Comparison of ENCODE assay signal across 10 mouse cellular contexts in the genomic region with DNA sequence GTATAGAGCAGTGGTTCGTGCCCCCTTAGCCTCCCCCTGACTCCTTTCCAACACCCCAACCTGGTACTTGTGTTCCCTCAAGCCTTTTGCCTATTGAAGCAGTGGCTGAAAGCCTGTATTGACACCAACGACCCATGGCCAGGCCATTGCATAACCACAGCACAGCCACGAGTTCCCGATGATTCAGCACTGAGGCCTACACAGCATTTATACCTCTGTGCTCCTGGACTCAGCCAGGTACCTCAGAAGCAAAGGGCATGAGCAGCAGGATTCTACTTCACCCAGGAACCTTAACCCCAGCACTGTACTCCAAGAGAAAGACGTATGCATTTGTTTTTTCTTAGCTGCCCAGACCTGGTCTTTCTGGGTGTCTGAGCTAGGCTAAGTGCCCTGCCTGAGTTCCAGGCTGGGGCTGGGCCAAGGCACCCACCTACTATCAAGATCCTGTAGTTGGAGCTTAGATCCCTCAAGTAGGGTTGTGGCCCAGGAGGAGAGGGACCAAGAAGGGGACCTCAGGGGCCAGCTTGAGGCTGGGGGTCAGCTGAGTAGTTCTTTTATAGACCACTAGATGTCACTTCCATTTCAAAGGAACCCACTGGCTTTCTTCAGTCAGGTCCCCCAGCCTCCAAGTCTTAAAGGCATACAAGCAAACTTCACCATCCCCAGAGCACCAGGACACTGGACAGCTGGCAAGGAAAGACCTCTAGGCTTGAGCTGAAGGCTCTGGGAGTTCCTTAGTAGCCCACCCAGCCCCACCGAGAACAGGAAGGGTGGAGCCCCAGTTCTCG.
DNase-seq lines count a peak whose midpoint lies in the region; ATAC-seq and TF ChIP-seq lines count a peak whose summit lies in the region.
"Had no signal": no experiment of that assay in that cellular context is flagged by ENCODE, and none has a peak within 500 bp of the region (broad histone marks: within the 10 kb centered on the region; RNA-seq: fewer than 3 reads in every experiment).

No protein-coding gene starts in this region.

- peak; percentile 1 for TF ChIP-seq CTCF in C2C12 (IDR thresholded peaks at IDR 0.05; ENCODE audit: control insufficient read depth, insufficient read depth, insufficient read length)
- TF ChIP-seq CTCF in lung, embryonic 14.5 days (IDR thresholded peaks at IDR 0.05; ENCODE audit: low read depth), result peak; percentile 63

- ATAC-seq in CD4-positive, CD25-positive, alpha-beta regulatory T cell, adult 4 months, result no peak
- peak; percentile 75 for ATAC-seq in granulocyte monocyte progenitor cell, adult 5-6 weeks (replicated peaks; ENCODE audit: poor library complexity, severe bottlenecking)
- peak; percentile 37; the same call in 1 of the 2 replicates for ATAC-seq in lung, embryonic 14.5 days (ENCODE audit: insufficient read depth)

- no peak overlapping the region for H3K4me3 ChIP-seq in C2C12 (ENCODE audit: insufficient read depth, poor library complexity, severe bottlenecking)
- no peak overlapping the region for H3K4me3 ChIP-seq in lung, embryonic 14.5 days (ENCODE audit: low read depth, low read length)
- H3K4me3 ChIP-seq: forebrain, embryonic 10.5 days; neural tube, embryonic 13.5 days had no signal

- no peak overlapping the region for H3ac ChIP-seq in C2C12 (ENCODE audit: control insufficient read depth, insufficient read length, low read depth)

- no peak overlapping the region for H3K9ac ChIP-seq in lung, embryonic 14.5 days
- H3K9ac ChIP-seq: neural tube, embryonic 13.5 days had no signal

- H3K4me2 ChIP-seq in lung, embryonic 14.5 days, result no peak overlapping the region
- H3K4me2 ChIP-seq: neural tube, embryonic 13.5 days had no signal

- no peaks in the 10 kb centered on the region for H3K36me3 ChIP-seq in C2C12 (ENCODE audit: control insufficient read depth, insufficient read depth)
- H3K36me3 ChIP-seq in lung, embryonic 14.5 days (ENCODE audit: insufficient read depth), result no peaks in the 10 kb centered on the region
- H3K36me3 ChIP-seq: forebrain, embryonic 10.5 days; neural tube, embryonic 13.5 days had no signal

- 78% methylated on average over 7 of the region's 7 CpGs for WGBS in lung, embryonic 14.5 days

- no peaks in the 10 kb centered on the region for H3K9me3 ChIP-seq in lung, embryonic 14.5 days (ENCODE audit: low read depth, low read length)
- H3K9me3 ChIP-seq: forebrain, embryonic 10.5 days; neural tube, embryonic 13.5 days had no signal

- no peaks in the 10 kb centered on the region for H3K79me2 ChIP-seq in C2C12 (ENCODE audit: control insufficient read depth, insufficient read depth)

- peak; percentile 3 for DNase-seq in CD4-positive, CD25-positive, alpha-beta regulatory T cell, adult 2 months (ENCODE audit: low read depth, low spot score)
- peak; percentile 78 for DNase-seq in lung, embryonic 14.5 days
- DNase-seq in spleen, postnatal 4 days (ENCODE audit: low spot score in 2 of 2), result no peak
- DNase-seq in cerebellum, postnatal 14 days, result no peak
- DNase-seq in right cerebral cortex, postnatal 25 days, result no peak

- no peaks in the 10 kb centered on the region for H3K27me3 ChIP-seq in C2C12 (ENCODE audit: control insufficient read depth, insufficient read depth, insufficient read length)
- H3K27me3 ChIP-seq in lung, embryonic 14.5 days (ENCODE audit: insufficient read depth, low read length), result no peaks in the 10 kb centered on the region
- H3K27me3 ChIP-seq: neural tube, embryonic 13.5 days had no signal

- no peaks in the 10 kb centered on the region for H3K79me3 ChIP-seq in C2C12 (ENCODE audit: low read depth)

- H3K4me1 ChIP-seq in lung, embryonic 14.5 days (ENCODE audit: insufficient read depth), result peaks cover 14% of the 10 kb centered on the region
- H3K4me1 ChIP-seq: neural tube, embryonic 13.5 days had no signal

- H3K27ac ChIP-seq in lung, embryonic 14.5 days (ENCODE audit: low read depth), result no peak overlapping the region
- H3K27ac ChIP-seq: forebrain, embryonic 10.5 days; neural tube, embryonic 13.5 days had no signal

TF ChIP-seq in C2C12, 6 proteins besides CTCF, POLR2A, EP300 and RAD21:
- TF ChIP-seq USF1 (IDR thresholded peaks at IDR 0.05; ENCODE audit: low read depth), result no peak
- no peak for TF ChIP-seq MYOD1 (IDR thresholded peaks at IDR 0.05; ENCODE audit: control insufficient read depth, insufficient read length, low read depth)
- TF ChIP-seq MAX (IDR thresholded peaks at IDR 0.05), result no peak
- TF ChIP-seq FOSL1 (IDR thresholded peaks at IDR 0.05; ENCODE audit: insufficient read depth, low read length, poor library complexity, severe bottlenecking), result no peak
- TF ChIP-seq CEBPB (IDR thresholded peaks at IDR 0.05; ENCODE audit: low read depth), result no peak
- TF ChIP-seq MYOG (IDR thresholded peaks at IDR 0.05; ENCODE audit: control insufficient read depth, extremely low read depth, insufficient read length), result no peak

Comparison
In these comparisons a context has a peak if more than half of its experiments do, and no peak if none do; other contexts are left out.
1. DNase-seq: peak in CD4-positive, CD25-positive, alpha-beta regulatory T cell, adult 2 months (single experiment) and lung, embryonic 14.5 days (single experiment); none in spleen, postnatal 4 days (0 of 2), cerebellum, postnatal 14 days (0 of 2) and right cerebral cortex, postnatal 25 days (single experiment).